Mouse (Mus musculus) splenic B cell, adult 2 months (primary cell): ENCODE measurements at regions not wholly inside any gene's neighbourhood (a gene's known extent, or its start where the extent isn't known, plus 50 kb on each side); places are given as distances from the start of the nearest gene placed in this dataset.

ENCODE experiments used
- DNase-seq: peaks from one replicate; pipeline ENCODE4 v3.0.0-alpha.2; 2011; ENCODE audit warnings: low read depth, low spot score
- H3K27me3 ChIP-seq: 2 replicates; pipeline ENCODE4 v1.6.1; 2012; ENCODE audit warnings: mild to moderate bottlenecking, low read length, moderate library complexity, mixed read lengths; ENCODE audit not compliant: control insufficient read depth, poor library complexity, insufficient read depth, severe bottlenecking
- H3K36me3 ChIP-seq: 2 replicates; pipeline ENCODE4 v1.6.1; 2012; ENCODE audit warnings: mild to moderate bottlenecking, low read length, moderate library complexity, mixed read lengths; ENCODE audit not compliant: control insufficient read depth, poor library complexity, insufficient read depth, severe bottlenecking

DNA sequence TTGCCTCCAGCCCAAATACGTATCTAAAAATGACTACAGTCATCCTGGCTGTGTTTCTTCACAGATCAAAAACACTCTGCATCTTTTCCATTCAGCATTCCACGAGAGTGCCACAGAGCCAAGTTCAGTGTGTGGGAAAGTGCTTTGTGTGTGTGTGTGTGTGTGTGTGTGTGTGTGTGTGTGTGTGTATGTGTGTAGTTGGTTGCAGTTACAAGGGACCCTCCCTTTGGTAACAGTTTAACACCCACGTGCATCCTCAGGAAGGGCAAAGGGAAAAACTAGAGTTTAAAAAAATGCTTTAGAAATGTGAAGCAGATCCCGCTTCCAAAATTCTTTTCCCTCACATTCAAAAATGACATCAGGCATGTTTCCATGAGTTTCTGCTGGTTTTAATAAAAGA is 582.4 kb downstream of the Ebf1 start:
- no peak for DNase-seq
- Histone ChIP-seq H3K36me3 (no peaks in the 10 kb centered on the region), H3K27me3 (no peaks in the 10 kb centered on the region)

- DNase-seq: no peak
- no peaks in the 10 kb centered on the region for H3K27me3 ChIP-seq
These were observed 583.7 kb downstream of the Ebf1 start for GRCm38 (mm10) chr11:45200714-45201405.

GRCm38 (mm10) chr11:45203446-45203845 is 586.3 kb downstream of the Ebf1 start:
- Histone ChIP-seq H3K27me3 (no peaks in the 10 kb centered on the region), H3K36me3 (no peaks in the 10 kb centered on the region)
- DNase-seq: no peak

More at GRCm38 (mm10) chr11:45200714-45201405, 583.7 kb downstream of the Ebf1 start:
- no peaks in the 10 kb centered on the region for H3K36me3 ChIP-seq

DNA sequence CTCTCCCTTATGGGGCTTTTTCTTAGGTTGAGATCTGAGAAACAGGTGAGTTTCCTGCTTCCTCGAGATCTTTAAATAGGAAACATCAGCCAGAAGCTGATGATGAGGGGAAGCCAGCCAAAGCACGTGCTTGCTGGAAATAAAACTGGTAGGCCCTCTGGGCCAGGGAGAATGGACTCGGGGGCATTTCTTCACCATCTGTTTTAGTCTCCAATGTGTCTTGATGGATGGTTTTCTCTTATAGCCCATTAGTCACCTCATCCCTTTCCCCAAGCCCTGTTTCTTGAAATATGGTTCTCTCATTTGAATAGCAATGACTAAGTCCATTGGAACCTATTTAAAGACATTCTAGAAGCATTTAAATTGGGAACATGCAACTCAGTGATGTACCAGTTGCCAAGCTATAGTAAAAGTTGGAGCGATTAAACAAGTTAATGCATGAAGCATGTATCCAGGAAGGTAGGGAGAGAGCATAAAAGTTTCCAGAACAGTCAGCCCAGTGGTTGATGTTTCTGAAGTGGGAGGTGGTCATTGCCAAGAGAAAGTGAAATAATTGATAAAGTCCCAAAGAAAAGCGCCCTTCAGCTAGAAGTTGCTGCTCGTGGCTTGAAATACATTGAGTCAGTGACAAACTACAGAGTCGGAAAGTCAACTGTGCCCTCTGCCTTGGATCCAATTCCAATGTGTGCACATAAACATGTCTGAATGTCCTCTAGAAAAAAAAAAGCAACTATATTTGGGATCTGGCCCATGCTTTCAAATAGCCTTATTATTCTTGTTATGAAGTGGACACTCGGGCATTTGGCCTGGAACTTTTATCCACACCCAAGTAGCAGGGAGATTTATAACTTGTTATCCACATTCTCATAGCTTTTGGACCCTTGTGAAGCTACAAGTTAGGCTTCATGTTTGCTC is 589.8 kb downstream of the Ebf1 start:
- DNase-seq: no peak
- no peaks in the 10 kb centered on the region for H3K36me3 ChIP-seq
- H3K27me3 ChIP-seq: no peaks in the 10 kb centered on the region

DNA sequence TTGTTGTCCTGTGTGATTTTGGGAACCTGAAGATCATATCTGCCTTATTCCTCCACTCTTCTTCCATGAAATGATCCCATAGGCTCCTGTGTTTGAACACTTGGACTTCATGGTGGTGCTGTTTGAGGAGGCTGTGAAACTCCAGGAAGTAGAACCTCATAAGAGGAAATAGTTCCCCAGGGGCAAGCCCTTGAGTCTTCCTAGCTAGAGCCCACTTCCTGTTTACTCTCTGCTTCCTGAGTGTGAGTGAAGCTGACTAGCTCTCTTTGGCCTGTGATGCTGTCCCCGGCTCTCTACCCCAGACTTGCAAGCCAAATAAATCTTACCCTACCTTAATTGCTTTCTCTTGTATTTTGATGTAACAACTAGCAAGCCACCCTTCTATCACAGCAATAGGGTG is 597.0 kb downstream of the Ebf1 start:
- Histone ChIP-seq H3K36me3 (no peaks in the 10 kb centered on the region), H3K27me3 (no peaks in the 10 kb centered on the region)
- peak; percentile 66 for DNase-seq

- H3K27me3 ChIP-seq: no peaks in the 10 kb centered on the region
- no peak for DNase-seq
- no peaks in the 10 kb centered on the region for H3K36me3 ChIP-seq
These were observed 599.9 kb downstream of the Ebf1 start for GRCm38 (mm10) chr11:45216942-45217474.

GRCm38 (mm10) chr11:45219239-45219638 is 602.1 kb downstream of the Ebf1 start:
- no peak for DNase-seq
- no peaks in the 10 kb centered on the region for H3K36me3 ChIP-seq

DNA sequence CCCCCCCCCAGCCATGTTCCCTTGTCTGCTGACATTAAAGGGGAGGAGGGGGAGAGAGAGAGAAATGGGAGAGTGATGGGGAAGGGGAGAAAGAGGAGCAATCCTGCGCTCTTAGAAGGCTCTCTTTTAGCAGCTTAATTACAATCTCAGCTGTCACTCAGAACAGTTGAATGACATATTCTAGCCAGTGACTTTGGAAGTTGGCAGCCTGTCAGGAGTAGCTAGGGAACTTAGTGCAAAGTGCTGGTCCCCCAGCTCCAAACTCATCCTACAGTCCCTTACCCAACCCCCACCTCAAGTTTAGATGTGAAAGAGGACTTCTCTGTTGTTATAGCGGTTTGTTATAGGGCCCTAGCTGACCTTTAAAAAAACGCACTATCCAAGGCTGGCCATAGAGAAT is 604.9 kb downstream of the Ebf1 start:
- no peak for DNase-seq
- Histone ChIP-seq H3K27me3 (no peaks in the 10 kb centered on the region), H3K36me3 (no peaks in the 10 kb centered on the region)

More at GRCm38 (mm10) chr11:45219239-45219638, 602.1 kb downstream of the Ebf1 start:
- no peaks in the 10 kb centered on the region for H3K27me3 ChIP-seq

DNA sequence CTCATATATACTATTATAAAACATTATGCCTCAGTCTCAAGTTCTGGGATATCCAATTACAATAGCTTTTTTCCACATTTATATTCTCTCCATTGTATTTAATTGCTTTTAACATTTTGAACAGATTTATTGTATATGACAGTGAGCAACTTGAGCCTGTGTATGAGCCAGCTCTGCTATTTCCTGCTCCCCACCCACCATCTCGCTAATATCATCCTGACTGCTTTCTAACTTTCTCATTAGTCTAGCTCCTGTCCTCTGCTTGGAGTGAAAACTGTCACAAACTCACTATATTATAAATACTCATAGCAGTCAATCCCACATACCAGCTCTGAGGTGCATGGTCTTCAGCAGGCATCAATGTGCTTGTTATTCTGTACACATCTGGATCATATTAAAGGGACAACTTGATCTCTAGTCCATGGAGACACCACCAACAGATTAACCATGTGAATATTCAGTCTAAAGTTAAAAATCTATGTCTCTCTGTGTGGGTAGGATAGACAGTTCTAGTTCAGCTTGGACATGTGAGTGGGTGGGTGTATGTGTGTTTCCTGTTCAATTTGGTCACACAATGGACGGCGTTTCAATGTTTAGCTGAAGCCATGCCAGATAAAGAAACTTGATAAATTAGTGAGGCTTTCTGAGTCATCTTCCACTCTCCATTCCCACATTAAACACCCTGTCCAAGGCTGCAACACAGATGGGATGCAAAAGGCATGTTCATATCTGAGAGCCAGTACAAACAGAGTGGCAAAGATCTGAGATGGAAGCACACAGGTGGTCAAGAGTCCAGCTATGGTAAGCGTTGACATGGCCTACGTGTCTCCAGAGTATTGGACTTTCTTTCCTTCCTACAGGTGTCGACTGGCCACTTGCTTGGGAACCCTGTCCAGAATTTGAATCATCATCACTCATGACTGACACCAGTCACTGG is 616.1 kb upstream of the Clint1 start:
- Histone ChIP-seq H3K27me3 (no peaks in the 10 kb centered on the region), H3K36me3 (no peaks in the 10 kb centered on the region)
- no peak for DNase-seq

DNA sequence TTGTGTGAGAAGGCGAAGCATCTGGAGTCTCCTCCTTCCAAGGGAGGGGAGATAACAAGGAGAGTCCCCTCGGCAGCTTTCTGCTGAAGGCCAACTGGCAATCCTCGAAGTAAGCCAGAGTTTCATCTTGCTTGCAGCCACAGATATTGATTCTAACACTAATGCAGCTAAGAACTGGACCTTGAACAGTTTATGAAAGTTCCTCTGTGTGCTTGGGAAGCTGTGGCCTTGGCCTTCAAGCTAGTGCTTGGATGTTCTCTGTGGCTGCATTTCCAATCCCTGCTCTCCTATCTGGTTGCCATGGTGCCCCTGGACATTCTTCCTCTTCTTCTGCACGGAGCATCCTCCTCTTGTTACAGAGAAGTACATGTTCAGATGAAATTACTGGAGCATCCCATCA is 614.8 kb upstream of the Clint1 start:
- Histone ChIP-seq H3K36me3 (no peaks in the 10 kb centered on the region), H3K27me3 (no peaks in the 10 kb centered on the region)
- no peak for DNase-seq

- DNase-seq: no peak
- Histone ChIP-seq H3K36me3 (no peaks in the 10 kb centered on the region), H3K27me3 (no peaks in the 10 kb centered on the region)
These were observed 612.8 kb upstream of the Clint1 start for GRCm38 (mm10) chr11:45239044-45239443.

GRCm38 (mm10) chr11:45240419-45240818 is 611.4 kb upstream of the Clint1 start:
- Histone ChIP-seq H3K36me3 (no peaks in the 10 kb centered on the region), H3K27me3 (no peaks in the 10 kb centered on the region)
- no peak for DNase-seq

DNA sequence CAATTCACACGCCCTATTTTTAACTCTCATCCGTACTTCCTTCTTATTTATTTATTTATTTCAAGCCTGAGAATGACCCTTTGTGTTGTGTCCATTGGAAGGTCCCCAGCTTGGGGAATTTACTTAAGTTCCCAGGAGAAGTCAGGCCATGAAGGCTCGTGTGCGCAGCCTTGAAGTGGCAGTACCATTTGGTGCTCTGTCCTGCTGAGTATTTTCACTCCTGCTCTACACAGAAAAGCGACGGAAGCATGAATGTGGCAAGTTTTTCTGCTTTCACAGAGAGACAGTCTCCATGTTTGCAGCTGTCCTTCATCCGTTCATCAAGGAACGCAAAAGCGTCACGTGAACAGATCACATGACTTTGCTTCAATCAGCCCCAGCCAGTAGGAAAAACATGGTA is 610.2 kb upstream of the Clint1 start:
- Histone ChIP-seq H3K36me3 (no peaks in the 10 kb centered on the region), H3K27me3 (no peaks in the 10 kb centered on the region)
- DNase-seq: no peak

DNA sequence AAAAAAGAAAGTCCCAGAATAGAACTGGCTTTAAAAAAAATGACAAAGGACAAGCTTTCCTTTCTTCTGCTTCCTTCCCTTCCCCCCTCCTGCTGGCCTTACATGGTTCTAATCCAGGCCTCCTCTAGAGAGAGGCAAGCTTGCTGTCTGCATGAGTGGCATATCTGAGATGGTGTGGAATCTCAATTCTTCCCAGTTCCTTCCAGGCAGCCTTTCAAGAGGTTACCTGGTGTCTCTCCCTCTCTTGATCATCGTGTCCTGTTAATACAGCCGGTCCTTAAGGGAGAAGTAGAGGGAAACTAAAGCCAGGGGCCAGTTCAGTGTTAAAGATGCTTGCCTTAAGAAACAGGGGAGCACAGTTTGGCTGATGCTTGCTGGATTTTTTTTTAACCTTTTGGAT is 607.1 kb upstream of the Clint1 start:
- DNase-seq: no peak
- Histone ChIP-seq H3K27me3 (no peaks in the 10 kb centered on the region; the same call in 1 of the 2 replicates), H3K36me3 (no peaks in the 10 kb centered on the region)
